Mouse (Mus musculus): ENCODE measurements around the gene Zbed5. TPM values are rescaled to one million over a fixed set of nuclear protein-coding genes. Genes with fewer than 3 reads are reported as not detected.
"Not testable (repeated sequence)": the region's sequence is repeated elsewhere in the genome, so short reads cannot be mapped to it uniquely, and the experiment has no call there.

Zbed5 gene
- total RNA-seq, 1 experiment from 2014 or later = 1.7 TPM

DNA sequence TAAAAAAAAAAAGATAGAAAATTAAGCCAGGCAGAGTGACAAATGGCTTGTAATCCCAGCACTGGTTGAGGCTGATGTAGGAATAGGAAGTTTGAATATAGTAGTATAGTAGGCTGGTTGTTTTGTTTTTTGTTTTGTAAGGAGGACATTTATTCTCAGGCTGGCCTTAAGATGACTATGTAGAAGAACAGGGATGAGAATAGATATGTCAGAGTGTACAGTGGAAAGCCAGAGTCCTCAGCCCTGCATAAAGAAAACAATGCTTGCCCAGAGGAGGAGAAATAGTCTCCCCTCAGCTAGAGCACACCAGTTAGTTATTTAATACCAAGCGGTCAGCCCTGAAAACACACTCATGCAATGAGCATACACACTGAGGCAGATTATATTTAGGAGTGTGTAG, 2.9 kb downstream of the Zbed5 start, which contains the start of gene Phkg1:
TSS of gene Phkg1 (minus strand) at position 101 of the 400 bp plus-strand sequence.
- no peak for ATAC-seq (ENCODE audit: extremely low read depth, insufficient number of reproducible peaks, low FRiP score, poor library complexity, severe bottlenecking)

DNA sequence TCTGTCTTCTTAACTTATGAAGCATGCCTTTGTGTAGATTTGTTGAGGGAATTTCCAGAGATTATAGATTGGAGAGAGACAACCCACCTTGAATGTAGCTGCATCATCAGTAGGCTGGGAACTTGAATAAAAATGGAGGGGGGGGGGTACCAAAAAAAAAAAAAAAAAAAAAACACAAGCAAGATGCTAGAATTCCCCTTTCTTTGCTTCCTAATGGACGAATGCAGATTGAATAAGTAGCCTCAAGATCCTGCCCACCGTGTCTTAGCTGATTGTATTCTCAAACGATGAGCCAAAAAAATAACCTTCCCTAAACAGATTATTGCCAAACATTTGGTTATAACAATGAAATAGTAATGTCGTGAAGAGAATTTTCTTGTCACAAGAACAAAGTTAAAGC, 12.3 kb downstream of the Zbed5 start:
- no peak for ATAC-seq (ENCODE audit: extremely low read depth, insufficient number of reproducible peaks, low FRiP score, poor library complexity, severe bottlenecking)

DNA sequence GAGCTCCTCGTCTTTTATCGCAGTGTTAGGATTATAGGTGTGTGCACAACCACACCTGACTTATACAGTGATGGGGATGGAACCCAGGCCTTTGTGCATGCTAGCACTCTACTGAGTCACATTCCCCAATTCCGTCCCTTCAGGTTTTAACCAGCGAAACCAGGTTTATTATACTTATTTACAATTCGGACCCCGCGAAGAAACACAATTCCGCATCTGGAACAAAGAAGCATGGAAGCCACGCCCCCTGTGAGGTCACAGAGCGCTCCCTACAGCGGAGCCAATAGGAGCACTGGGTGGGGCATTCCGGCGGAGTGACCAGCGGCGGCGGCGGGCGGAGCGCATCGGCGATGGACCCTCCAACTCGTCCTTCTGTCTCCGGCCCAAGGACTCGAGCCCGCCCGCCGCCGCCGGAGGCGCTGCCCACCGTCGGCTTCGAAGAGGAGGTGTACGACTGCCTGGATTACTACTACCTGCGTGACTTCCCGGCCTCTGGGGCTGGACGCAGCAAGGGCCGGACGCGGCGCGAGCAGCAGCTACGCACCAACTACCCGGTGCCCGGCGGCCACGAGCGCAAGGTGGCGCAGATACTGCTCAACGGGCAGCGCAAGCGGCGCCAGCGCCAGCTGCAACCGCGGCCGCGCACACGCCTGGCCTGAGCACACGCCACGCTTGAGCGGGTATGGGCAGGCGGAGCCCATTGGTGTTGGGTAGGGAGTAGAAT, 12.9 kb downstream of the Zbed5 start, which contains the start of gene Nupr1l:
TSS of gene Nupr1l (plus strand) at position 299 of the 724 bp plus-strand sequence.
- peak; percentile 89 for ATAC-seq (ENCODE audit: extremely low read depth, insufficient number of reproducible peaks, low FRiP score, poor library complexity, severe bottlenecking)

DNA sequence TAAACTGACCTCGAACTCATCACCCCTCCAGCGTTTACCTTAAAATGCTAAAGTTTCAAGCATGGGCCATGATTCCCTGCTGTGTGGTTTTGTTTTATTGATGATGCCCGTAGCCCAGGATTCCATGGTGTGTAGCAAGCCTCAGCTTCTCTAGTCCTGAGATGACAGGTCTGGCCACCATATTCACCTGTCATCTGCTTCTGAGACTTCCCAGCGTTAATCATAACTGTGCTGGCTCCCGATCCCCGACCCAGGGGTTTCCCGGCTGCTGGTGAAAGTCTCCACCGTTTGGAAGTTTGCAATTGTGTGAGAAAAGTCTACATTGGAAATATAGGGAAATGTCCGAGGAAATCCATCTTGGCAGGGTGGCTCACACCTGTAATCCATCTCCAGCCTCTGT, 13.6 kb downstream of the Zbed5 start:
- ATAC-seq (ENCODE audit: extremely low read depth, insufficient number of reproducible peaks, low FRiP score, poor library complexity, severe bottlenecking) = no peak

DNA sequence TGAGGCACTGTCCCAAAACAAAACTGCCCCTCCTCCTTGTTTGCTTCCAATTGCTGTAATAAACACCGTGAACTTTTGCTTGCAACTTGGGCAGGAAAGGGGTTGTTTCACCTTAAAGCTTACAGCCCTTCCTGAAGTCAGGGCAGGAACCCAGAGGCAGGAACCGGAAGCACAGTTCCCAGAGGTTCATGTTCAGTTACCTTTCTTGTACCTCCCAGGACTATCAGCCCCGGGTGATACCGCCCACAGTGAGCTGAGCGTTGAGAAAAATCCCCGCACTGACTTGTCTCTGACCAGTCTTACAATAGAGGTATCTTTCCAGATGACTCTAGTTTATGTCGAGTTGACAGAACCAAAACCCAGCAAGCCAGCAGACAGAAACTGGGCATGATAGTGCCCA, 14.1 kb downstream of the Zbed5 start:
- ATAC-seq (ENCODE audit: extremely low read depth, insufficient number of reproducible peaks, low FRiP score, poor library complexity, severe bottlenecking) = no peak

DNA sequence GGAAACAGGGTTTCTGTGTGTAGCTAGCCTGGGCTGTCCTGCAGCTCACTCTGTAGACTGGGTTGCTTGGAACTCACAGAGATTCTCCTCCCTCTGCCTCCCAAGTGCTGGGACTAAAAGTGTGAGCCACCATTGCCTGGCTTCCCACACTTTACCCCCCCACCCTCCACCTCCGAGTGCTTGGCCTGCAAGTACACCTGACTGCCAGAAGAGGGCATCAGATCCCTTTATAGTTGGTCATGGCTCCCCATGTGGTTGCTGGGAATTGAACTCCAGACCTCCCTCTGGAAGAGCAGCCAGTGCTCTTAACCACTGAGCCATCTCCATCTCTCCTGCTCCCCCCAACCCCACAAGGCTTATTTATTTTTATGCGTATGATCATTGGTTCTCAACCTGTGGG, 18.5 kb downstream of the Zbed5 start:
- peak; percentile 86 for ATAC-seq (ENCODE audit: extremely low read depth, insufficient number of reproducible peaks, low FRiP score, poor library complexity, severe bottlenecking)

DNA sequence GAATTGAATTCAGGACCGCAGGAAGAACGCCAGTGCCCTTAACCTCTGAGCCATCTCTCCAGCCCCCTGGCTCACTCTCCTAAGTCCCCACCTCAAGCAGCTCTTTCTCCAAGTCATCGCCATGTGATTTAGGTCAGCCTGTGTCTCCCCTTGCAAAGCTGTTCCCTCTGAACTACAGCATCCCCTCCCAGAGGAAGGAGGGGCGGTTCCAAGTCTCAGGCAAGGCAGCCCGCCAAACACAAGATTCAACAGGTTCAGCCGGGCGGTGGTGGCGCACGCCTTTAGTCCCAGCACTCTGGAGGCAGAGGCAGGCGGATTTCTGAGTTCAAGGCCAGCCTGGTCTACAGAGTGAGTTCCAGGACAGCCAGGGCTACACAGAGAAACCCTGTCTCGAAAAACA, 20.0 kb downstream of the Zbed5 start:
- ATAC-seq (ENCODE audit: extremely low read depth, insufficient number of reproducible peaks, low FRiP score, poor library complexity, severe bottlenecking) = not testable (repeated sequence)

DNA sequence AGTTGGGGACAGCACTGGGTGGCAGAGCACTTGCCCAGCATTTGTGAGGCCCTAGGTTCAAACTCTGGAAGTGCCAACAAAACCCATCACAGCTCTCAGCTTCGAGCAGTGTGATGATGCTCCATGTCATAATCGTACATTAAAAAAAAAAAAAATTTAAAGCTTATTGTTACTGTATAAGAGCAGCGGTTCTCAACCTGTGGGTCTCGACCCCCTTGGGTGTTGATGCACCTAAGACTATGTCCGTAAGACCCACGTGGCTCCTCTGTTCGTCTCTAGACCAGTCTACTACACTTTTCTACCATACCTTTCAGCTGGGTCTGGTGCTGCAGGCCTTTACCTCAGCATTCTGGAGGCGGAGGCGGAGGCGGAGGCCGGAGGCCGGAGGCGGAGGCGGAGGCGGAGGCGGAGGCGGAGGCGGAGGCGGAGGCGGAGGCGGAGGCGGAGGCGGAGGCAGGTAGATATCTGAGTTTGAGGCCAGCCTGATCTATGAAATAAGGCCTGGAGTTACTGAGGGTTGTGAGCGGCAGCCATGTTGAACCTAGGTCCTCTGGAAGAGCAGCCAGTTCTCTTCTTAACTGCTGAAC, 22.6 kb downstream of the Zbed5 start:
- ATAC-seq (ENCODE audit: extremely low read depth, insufficient number of reproducible peaks, low FRiP score, poor library complexity, severe bottlenecking) = no peak

DNA sequence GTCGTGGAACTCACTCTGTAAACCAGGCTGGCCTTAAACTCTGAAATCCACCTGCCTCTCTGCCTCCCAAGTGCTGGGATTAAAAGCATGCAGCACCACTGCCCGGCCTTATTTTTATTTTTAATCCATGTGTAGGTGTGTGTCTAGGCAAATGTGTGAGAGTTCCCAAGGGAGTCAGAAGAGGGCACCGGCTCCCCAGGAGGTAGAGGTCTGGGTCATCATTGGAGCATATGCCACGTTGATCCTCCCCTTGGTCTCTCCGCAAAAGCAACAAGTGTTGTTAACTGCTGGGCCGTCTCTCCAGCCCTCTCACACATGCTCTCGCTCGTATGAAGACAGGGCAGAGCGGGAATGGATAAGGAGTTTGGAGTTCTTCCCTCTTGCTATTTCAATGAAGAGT, 23.2 kb downstream of the Zbed5 start:
- no peak for ATAC-seq (ENCODE audit: extremely low read depth, insufficient number of reproducible peaks, low FRiP score, poor library complexity, severe bottlenecking)

DNA sequence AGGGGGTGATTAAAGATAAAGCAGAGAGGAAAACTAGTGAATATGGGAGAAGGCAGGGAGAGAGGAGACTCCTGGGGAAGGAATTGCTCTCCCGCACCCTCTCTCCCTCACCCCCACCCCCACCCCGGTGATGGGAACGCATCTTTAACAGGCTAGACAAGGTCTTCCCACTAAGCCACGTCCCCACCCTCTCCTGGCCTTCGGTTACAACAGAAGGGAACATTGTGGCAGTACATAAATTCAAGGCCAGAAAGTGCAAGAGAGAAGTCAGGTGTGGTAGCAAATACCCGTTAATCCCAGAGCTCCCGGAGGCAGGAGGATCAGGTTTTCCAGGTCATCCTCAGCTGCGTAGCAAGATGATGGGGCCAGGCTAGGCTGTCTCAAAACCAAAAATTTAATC, 23.8 kb downstream of the Zbed5 start:
- no peak for ATAC-seq (ENCODE audit: extremely low read depth, insufficient number of reproducible peaks, low FRiP score, poor library complexity, severe bottlenecking)

DNA sequence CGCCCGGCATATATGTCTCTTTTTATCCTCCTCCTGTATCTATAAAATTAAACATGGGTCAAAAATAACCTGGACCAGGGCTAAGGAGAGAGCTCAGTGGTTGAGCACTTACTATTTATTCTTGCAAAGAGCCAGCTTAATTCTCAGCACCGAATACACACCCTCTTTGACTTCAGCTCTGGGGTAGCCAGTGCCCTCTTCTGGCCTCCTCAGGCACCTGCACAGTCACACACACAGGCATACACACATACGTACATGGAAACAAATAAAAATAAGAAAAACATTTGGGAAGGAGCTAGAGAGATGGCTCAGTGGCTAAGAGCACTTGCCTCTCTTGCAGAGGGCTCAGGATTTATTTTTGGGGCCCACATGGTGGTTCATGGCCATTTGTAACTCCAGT, 26.4 kb downstream of the Zbed5 start:
- ATAC-seq (ENCODE audit: extremely low read depth, insufficient number of reproducible peaks, low FRiP score, poor library complexity, severe bottlenecking) = no peak

DNA sequence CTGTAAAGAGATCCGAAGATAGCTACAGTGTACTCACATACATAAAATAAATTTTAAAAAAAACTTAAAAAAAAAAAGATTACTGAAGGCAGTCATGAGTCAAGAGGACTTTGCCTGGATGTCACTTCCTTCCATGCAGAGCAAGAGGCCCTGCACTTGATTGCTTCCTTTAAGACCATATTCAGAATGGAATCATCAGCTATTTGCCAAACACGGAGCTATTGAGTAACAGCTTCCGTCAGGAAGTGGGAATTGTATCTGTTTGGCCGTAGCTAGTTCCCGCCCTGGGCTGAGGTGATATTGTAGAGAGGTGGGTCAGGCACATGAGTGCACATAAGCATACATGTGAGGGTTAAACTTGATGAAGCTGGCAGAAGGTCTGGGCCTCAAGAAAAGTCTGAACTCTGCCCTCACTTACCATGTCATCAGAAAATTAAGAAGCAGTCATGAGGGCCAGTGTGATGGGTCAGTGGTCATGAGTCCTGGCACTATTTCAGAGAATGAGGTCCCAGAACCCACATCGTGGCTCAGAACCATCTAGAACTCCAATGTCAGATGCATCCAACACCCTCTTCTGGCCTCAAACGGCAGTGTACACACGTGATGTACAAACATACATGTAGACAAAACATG, 29.4 kb downstream of the Zbed5 start:
- no peak for ATAC-seq (ENCODE audit: extremely low read depth, insufficient number of reproducible peaks, low FRiP score, poor library complexity, severe bottlenecking)

DNA sequence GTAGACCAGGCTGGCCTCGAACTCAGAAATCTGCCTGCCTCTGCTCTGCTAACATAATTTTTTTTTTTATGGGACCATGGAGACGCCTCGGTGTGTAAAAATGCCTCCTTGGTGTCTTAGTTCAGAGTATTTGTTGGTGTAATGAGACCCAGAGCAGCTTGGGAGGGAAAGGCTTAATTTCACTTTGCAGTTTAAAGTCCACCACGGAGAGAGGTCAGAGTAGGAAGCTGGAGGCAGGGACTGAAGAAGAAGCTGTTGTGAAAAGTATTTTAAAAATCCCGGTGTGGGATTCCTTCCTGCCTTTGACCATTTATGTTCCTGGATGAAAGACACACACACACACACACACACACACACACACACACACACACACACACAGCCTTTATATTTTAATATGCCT, 30.4 kb downstream of the Zbed5 start:
- no peak for ATAC-seq (ENCODE audit: extremely low read depth, insufficient number of reproducible peaks, low FRiP score, poor library complexity, severe bottlenecking)

DNA sequence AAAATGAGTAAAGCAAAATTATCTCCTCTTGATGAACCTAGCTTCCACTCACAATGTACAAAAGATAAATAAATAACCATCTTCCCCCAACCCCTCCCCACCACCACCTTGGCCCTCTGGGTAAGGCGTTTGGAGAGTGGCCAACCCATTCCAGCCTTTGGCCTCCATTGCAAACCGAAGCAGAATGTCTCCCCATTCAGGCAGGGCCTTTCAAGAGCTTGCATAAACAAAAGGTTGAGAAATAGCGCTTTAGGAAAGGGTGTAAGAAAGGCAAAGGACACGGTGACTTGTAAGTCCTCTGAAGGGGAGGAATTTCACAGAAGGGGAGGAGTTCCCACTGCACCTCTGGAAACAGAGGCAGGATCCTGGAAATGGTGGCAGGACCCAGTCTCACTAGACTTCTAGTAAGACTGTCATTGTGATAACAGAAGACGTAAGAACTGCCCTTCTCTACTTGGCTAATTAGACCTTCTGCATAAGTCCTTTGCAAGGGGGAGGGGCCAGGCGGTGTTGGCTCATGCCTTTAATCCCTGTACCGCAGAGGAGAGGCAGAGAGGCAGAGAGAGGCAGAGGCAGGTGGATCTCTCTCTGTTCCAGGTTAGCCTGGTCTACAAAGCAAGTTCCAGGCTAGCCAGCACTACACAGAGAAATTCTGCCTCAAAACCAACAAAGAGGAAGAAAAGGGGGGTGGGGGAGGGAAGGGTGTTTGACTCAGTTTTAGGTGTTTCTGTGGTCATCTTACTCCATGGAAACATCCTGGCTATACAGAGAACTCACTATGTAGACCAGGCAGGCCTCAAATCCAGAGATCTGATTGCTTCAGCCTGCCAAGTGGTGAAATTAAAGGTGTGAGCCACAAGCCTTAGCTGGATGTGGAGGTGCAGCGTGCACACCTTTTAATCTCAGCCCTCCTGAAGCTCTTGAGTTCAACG, 34.7 kb downstream of the Zbed5 start:
- 0 out of 2 replicates have a peak, but pooled peaks have one; percentile 19 for ATAC-seq (ENCODE audit: extremely low read depth, insufficient number of reproducible peaks, low FRiP score, poor library complexity, severe bottlenecking)

DNA sequence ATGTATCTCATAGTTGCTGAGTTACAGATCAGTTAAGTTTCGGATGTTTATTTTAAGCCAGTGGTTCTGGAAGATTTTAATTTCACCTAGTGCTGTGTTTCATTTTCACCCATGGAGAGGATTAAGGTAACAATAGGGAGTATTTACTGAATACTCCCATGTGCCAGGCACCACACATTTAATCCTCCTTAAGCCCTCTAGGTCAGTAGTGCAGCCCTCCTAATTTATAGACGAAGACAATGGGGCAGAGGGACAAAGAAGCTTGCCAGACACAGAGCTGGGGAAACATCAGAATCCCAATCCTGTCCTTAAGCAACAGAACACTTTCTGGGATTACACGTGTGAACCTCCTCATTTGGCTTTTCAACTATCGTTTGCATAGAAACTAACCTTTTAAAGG, 41.4 kb downstream of the Zbed5 start:
- ATAC-seq (ENCODE audit: extremely low read depth, insufficient number of reproducible peaks, low FRiP score, poor library complexity, severe bottlenecking) = no peak

DNA sequence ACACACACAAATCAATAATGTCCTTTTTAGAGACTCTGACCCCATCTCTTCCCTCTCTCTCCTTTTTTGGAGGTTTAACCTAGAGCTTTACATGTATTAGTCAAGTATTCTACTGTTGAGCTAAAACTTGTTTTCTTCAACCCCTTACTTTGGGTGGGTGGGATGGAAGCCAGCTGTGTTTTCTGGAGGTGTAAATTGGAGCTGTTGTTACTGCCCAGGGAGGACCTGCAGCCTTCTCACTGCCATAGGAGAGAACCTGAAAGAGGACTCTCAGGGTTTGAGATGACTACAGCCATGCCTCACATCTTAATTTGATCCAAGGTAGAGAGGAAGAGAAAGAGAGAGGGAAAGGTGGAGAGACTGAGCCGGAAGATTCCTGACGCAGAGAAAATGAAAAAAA, 44.8 kb downstream of the Zbed5 start:
- ATAC-seq (ENCODE audit: extremely low read depth, insufficient number of reproducible peaks, low FRiP score, poor library complexity, severe bottlenecking) = no peak

DNA sequence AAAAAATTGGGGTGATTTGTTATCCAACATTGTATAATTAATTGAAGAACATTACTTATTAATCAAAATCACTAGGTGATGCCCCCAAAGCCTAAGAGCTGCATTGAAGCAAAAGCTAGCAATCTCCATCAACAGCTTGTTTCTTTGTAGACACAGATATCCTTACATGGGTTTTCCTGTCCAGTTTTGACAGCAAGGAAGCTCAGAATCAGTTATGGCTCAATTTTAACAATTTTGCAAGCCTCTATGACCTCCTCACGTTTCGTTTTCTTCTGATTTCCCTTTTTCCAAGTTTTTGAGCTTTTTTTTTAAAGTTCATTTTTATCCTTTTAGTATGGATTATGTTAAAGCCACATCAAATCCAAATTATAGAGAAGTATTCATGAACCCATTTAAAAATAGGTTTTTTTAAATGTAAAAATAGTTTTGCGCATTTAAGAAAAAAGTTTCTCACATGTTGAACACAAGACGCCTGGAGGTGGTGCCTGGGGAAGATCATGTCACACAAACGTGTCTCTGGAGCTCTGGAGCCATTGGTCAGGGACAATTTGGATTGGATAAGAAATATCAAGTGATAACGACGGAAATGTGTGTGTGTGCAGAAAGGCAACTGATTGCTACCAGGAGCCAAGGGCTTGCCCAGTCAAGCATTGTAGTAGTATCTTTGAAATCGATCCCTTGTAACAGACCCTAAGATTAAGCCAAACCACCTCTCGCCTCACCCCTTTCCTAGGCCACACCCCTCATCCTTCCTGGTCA, 45.4 kb downstream of the Zbed5 start:
- ATAC-seq (ENCODE audit: extremely low read depth, insufficient number of reproducible peaks, low FRiP score, poor library complexity, severe bottlenecking) = no peak

DNA sequence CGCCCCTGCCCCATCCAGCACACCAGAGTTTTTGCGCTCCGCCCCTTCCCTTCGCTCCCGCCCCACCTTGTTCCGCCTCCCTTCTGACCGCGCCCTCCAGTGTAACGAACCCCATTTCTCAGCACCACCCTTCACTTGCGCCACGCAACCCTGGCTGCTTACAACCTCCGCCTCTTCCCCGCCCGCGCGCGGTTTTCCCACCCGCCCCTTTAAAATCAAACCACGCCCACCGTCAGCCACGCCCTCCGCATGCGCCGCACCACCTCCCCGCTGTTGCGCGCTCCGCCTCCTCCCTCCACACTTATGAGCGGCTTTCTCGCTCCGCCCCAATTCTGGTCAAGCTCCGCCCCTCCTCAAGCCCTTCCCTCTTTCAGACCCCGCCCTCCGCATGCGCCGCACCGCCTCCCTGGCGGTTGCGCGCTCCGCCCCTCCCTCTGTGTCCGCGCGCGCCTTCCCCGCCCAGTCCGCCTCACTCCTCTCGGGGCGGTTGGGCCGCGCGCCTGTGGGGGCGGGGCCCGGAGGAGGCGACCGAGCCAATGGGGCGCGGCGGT, 46.0 kb downstream of the Zbed5 start, which contains the start of gene Vkorc1l1:
TSS of gene Vkorc1l1 (plus strand) at position 476 of the 551 bp plus-strand sequence.
- peak; percentile 89 for ATAC-seq (ENCODE audit: extremely low read depth, insufficient number of reproducible peaks, low FRiP score, poor library complexity, severe bottlenecking)
